Mouse (Mus musculus): ENCODE measurements around the gene Stoml2.
"Not testable (repeated sequence)": the region's sequence is repeated elsewhere in the genome, so short reads cannot be mapped to it uniquely, and the experiment has no call there.

The Stoml2 gene

DNA sequence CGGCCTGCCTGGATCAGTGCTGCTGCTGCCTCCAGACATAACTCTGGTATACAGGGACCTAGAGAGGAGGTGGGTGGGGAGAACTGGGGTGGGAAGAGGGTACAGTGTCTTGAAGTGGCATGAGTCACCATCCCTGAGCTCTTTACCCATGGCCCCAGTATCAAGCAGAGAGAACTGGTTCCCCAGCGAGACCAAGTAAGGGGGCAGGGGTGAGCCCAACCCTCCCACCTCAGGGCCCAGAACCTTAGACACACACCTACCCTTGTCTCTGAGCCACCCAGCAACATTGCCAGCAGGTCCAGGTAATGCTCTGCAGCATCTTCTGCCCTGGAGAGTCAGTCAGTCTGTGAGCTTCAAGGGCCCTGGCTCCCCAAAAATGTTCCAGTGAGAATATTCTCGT lies 26.6 kb downstream of the Stoml2 start:
- no peak for DNase-seq (ENCODE audit: low read depth, low spot score)

DNA sequence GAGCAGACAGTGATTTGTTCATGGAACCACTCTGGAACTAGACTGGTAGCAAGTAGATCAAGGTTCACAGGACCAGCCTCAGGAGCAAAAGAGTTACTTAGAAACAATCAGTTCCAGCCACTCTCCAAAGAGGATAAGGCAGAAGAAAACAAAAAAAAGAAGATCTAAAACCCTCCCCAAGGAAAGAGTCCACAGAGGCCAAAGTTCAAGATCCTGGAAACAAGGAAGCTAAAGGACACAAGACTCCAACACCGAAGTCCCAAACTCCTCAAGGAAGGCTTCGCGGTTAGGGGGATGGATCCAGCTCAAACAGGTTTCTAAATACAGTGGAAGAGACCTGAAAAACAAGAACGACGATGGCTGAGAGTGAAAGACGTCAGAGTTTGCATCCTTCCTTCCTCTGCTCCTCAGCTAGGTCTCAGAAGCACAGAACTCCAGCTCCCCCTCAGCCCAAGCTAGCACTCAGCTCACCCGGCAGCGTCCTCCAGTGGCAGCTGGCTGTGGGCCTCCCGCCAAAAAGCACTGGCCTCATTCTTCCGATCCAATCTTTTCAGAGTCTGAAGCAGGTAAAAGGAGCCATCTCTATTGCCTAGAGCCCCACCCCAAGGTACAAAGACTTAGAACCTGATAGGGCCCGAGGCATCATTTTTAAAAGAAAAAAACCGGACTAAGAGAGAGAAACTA lies 28.6 kb downstream of the Stoml2 start:
- no peak for DNase-seq (ENCODE audit: low read depth, low spot score)

DNA sequence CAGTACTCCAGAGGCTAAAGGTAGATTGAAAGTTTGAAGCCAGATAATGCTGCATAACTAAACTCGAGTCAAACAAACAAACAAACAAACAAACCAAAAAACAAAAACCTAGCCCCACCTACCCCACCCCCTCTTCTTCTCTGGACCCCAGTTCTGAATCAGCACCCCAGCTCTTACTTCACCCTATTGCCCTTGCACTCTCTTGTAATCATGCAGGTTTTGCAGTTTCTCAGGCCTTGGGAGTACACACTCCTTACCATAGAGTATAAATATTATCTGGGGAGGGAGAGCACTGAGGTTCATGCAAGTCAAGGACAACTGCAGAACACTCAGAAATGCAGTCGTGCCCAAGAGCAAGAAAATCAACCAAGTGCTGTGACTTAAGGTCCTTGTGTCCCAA lies 30.2 kb downstream of the Stoml2 start:
- no peak for DNase-seq (ENCODE audit: low read depth, low spot score)

DNA sequence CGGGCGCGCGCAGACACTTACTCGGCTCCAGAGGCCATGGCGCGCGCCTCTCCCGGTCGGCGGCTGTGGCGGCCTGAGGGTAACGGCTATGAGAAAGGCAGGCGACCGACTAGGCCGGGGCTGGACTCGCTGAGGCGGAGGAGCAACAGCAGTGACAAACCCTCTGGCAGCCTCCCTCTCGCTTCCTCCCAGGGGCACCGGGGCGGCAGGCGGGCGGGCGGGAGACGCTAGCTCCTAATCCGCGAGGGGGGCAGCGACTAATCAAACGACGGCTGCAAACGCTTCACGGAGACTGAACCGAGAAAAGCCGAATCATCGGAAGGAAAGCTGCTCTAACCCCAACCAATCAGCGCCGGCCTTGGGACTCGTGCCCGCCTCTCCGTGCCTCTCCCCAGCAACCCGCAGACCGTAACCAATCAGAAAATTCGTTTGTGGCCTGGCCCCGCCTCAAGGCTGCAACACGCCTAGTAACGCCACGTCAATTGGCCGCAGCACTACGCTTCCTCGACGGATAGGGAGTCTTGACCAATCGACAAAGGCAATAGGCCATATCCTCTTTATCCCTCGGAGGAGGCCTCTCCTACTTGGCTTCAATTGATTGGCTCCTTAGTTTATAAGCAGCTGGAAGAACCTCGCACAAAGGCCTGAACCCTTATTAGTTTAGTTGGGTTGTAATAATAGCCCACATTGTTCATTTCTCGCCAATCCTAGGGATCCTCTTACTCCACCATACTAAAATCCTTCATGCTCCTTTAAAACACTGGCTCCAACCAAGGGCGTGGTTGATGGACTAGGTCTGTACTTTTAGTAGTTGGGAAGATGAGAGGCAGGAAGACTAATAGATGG lies 31.1 kb downstream of the Stoml2 start, which contains the start of gene Vcp:
Gene Vcp, minus strand, starts transcription at position 367 of the 846 bp plus-strand sequence.
- DNase-seq (ENCODE audit: low read depth, low spot score): peak; percentile 99

DNA sequence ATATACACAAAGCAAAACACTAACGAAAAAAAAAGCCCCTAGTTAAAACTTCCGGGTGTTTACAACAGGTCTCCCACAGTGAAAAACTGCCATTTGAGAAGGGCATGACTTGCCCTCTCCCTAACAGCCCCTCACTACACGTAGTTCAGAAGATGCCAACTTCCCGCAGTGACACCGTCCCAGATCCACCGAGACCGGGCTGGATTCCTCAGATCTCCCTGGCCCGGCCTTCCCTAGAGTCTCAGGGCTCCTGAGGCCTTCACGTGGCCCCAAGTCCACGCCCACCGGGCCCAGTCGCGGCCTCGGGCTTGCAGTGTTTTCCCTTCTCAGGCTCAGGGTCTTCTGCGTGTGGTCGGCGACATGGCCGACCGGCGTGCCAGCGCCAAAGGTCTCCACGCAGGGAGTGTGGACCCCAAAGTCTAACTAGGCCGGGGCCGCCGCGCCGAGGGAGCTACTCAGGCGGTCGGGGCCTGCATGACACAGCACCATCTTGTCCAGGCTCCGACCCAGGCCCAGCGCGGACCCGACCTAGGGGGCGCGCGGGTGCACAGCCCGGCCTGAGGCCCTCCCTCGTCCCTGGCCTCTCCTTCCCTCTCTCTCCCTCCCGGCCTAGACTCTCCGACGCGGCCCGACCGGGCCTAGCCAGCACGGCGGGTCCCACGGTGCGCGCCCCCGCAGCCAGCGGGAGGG lies 31.9 kb downstream of the Stoml2 start:
- peak; percentile 78 for DNase-seq (ENCODE audit: low read depth, low spot score)

DNA sequence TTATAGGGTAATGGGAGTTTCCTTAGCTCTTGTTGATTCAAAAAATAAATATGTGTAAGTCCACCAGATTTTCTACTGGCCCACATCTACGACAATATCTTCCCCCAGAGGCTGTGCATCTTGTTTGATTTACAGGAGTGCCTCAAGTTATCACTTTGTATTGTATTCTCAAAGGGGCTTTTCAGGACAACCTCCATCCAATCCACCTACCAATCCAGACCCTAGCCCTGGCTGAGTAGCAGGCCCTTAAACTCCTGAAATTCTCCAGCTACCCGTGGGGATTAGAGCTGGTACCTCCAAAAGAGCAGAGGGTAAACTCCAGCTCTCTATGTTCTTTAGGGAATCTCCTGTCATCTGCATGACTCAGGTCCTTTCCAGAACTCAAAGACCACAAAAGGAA lies 33.5 kb downstream of the Stoml2 start:
- no peak for DNase-seq (ENCODE audit: low read depth, low spot score)

DNA sequence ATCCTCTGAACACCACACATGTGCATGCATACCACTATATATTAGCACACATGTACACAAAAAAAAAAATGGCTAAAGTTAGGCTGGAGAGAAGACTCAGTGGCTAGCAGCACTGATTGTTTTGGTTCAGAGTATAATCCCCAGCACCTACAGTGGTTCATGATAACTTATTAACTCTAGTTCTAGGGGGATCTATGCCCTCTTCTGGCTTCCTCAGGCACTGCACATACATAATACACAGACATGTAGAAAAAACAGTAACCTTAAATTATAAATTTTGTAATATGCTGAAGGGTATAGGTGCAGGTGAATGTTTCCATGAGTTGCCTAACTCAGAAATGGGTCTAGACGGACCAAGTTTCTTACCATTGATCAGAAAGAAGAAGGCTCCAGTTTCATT lies 43.2 kb downstream of the Stoml2 start:
- DNase-seq (ENCODE audit: low read depth, low spot score): no peak

DNA sequence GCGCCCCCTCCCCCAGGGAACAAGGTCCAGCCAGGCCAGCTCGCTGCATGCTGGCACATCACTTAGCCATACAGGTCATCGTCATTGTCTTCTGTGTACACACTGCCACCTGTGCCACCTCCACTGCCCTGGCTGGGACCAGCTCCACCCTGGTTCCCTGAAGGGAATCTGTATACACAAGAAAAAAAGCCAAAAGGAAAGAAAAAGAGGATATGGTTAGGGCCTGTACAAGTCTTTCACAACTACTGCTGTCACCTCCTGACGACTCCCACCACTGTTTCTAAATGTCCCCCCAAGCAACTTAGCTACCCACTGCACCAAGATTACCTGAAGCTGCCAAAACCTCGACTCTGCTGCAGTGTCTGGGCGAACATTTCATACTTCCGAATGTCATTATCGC lies 51.0 kb downstream of the Stoml2 start:
- not testable (repeated sequence) for DNase-seq (ENCODE audit: low read depth, low spot score)

DNA sequence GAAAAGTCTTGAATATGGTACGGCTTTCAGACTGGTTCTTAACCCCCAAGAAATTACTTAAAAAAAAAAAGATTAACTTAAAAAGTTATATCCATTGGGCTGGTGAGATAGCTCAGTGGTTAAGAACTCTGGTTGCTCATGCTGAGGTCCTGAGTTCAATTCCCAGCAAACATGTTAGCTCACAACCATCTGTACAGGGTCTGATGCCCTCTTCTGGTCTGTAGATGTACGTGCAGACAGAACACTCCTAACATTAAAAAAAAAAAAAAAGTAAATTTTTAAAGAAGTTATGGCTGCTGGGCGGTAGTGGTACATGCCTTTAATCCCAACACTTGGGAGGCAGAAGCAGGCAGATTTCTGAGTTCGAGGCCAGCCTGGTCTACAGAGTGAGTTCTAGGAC lies 53.4 kb downstream of the Stoml2 start:
- no peak for DNase-seq (ENCODE audit: low read depth, low spot score)
